Mouse (Mus musculus) adrenal gland, adult 8-10 months (tissue): ENCODE results near the gene Zfp518b. TPM values are rescaled to one million over a fixed set of nuclear protein-coding genes. Genes with fewer than 3 reads are reported as not detected.

Source experiments
- DNase-seq: peaks from one replicate; pipeline ENCODE4 v3.0.0; 2022
- total RNA-seq, 4 experiments: library from RNA; stranded (reverse); gene quantifications; 2 replicates each; pipeline ENCODE4 v1.2.4; 2022

The Zfp518b gene
- total RNA-seq, 4 experiments from 2014 or later: 5.3 to 7.5 (median 6.4) TPM

- DNase-seq: peak; percentile 34
Observed at GRCm38 (mm10) chr5:38632463-38633449, 51.9 kb downstream of the Zfp518b start.

- DNase-seq: no peak
Observed at GRCm38 (mm10) chr5:38628023-38628422, 56.6 kb downstream of the Zfp518b start.

GRCm38 (mm10) chr5:38626883-38627282, 57.7 kb downstream of the Zfp518b start:
- DNase-seq: no peak

- DNase-seq: no peak
Observed at GRCm38 (mm10) chr5:38620783-38621182, 63.8 kb downstream of the Zfp518b start.

GRCm38 (mm10) chr5:38618908-38619307, 65.7 kb downstream of the Zfp518b start:
- DNase-seq: no peak

Other genes starting within 250 kb of the Zfp518b start
- gene Slc2a9, start 181.7 kb downstream of the Zfp518b start, total RNA-seq: 1 to 10 TPM; 1.4 to 6.2 (median 3.7) TPM
- 100 to 1,000 TPM; 119 to 140 (median 124) TPM for gene Wdr1, start 121.6 kb downstream of the Zfp518b start, total RNA-seq
- under 1 TPM in 1 of 4 experiments, not detected in 3; 0.22 TPM for gene Clnk, start 192.0 kb upstream of the Zfp518b start, total RNA-seq